Mouse (Mus musculus) G1E (cell line): Measurements from ENCODE around the gene Wdr4.

Source experiments
- CTCF ChIP-seq: IDR thresholded peaks from 2 replicates; pipeline ENCODE4 v1.5.1; 2012; ENCODE audit warnings: low read depth, low read length, inconsistent platforms, mixed read lengths
- GATA1 ChIP-seq: IDR thresholded peaks from 2 replicates; pipeline ENCODE4 v1.6.1; 2012; ENCODE audit warnings: borderline replicate concordance, low read length, inconsistent platforms, mixed read lengths

- no peak for TF ChIP-seq CTCF
- TF ChIP-seq GATA1: no peak
Observed at GRCm38 (mm10) chr17:31448519-31448918, 71.3 kb downstream of the Wdr4 start.
